Mouse (Mus musculus) cerebellum, adult 9-11 months (tissue): Measurements from ENCODE around the gene Ndst2.

ENCODE experiments used
- DNase-seq: peaks from one replicate; pipeline ENCODE4 v3.0.0; 2022

Gene Ndst2

DNA sequence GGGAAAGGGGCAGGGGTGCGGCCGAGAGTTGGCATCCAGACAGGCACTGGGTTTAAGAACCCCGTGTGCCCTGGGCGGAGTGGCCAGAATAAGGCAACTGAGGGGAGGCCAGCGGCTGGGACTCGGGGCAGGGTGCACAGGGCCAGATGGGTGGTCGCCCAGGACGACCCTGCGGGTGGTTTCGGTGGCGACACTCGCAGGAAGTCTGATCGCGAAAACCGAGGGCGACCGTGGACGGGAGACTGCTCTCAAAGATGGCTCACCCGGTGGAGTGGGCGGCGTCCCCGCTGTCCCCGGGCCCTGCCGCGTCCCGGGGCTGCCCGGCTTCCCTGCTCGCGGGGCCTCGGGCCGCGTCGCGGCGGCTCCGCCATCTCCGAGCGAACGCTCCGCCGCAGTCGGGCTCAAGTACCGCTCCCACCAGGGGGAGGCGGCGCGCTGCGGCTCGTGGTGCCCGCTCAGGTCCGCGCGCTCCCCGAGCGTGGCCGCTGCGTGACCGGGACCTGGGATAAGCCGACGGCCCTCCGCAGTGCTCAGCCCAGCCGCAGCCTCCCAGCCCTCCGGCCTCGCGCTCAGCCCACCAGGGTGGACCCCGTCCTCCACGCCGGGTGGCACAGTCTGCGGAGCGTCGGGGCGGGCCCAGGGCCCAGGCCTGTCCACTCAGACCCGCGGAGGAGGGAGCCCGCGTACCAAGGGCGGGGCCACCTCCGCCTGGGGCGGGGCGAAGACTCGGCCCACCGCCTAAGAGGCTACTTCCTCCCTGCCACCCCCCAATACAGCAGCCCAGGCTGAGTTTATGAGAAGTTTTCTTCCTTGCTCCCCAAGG lies at the start of gene Ndst2:
TSS of gene Ndst2 (minus strand) at position 611 of the 823 bp plus-strand sequence.
- DNase-seq: peak; percentile 92

GRCm38 (mm10) chr14:20783526-20783925 lies 49.2 kb upstream of the Ndst2 start:
- DNase-seq: no peak

DNA sequence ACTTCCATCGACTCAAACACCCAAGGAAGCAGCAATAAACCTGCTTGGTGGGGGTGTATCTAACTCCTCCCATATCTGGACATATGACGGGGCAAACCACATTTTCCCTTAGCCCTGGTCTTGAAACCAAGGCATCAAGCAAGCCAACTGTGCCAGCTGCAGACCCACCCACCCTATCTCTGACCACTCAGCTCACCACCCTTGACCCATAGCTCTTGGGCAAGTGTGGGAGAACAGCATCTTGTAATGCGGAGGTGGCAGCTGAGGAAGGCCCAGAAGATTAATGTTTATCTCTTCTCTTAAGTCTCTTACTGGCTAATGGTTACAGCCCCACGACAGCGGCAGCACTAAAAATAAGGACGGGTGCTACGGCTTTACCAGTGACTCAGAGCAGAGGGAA lies 48.5 kb upstream of the Ndst2 start:
- DNase-seq: no peak

DNA sequence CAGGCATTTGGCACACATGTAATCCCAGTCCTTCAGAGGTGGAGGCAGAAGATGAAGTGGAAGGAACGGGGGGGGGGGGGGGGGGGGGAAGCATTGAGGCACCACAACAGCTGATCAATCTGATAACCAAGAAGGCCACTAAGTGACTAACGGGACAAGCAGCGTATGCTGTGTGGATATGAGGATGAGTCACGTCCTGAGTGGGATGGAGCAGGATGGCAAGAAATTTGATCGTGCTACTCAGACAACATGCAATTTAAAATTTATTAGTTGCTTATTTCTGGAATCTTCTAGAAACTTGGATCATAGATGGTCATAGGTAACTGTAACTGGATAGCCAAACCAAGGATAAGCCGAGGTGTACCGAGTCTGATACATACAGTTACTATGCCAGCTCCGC lies 45.9 kb upstream of the Ndst2 start:
- DNase-seq: no peak

GRCm38 (mm10) chr14:20778496-20778895 lies 44.1 kb upstream of the Ndst2 start:
- peak; percentile 53 for DNase-seq

- no peak for DNase-seq
These were observed 41.3 kb upstream of the Ndst2 start for GRCm38 (mm10) chr14:20775661-20776060.

DNA sequence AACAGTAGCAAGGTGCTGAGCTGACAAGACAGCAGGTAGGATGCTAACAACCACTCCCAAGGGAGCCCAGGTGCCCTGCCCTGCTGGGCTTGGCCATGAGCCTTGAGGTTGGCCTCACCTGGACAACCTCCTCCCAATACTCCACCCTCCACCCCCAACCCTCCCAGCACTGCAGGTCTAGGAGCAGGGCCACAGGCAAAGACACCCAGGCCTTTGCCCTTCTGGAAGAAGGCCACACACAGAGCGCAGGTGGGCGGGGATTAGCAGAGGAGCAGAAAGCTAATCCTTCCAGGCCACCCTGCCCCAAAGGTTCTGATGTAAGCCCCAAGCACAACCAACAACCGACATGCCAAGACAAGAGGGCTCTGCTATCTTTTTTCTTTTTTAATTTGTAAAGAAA lies 39.0 kb upstream of the Ndst2 start:
- DNase-seq: peak; percentile 51

DNA sequence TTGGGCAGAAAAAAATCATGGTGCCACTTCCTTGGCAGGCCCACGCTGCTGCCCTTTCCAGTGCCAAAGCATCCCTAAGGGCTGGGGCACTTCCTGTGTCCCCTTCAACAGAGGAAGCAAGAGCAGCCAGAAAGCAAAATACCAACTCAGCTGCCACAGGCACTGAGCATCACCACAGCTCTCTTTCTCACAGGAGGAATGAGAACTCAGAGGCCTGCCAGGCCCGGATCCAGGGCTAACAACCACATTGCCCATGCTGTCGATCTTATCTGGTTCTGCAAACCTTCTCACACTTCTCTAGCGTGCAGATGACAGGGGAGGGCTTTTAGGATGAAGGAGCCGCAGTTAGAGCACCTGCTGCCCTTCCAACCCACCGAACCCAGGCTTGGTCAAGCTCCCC lies 38.4 kb upstream of the Ndst2 start:
- peak; percentile 38 for DNase-seq

- DNase-seq: no peak
These were observed 37.6 kb upstream of the Ndst2 start for GRCm38 (mm10) chr14:20771941-20772340.

GRCm38 (mm10) chr14:20768581-20768980 lies 34.2 kb upstream of the Ndst2 start:
- DNase-seq: no peak

GRCm38 (mm10) chr14:20767936-20768335 lies 33.6 kb upstream of the Ndst2 start:
- no peak for DNase-seq

GRCm38 (mm10) chr14:20765642-20766258 lies 31.4 kb upstream of the Ndst2 start:
- DNase-seq: peak; percentile 83

DNA sequence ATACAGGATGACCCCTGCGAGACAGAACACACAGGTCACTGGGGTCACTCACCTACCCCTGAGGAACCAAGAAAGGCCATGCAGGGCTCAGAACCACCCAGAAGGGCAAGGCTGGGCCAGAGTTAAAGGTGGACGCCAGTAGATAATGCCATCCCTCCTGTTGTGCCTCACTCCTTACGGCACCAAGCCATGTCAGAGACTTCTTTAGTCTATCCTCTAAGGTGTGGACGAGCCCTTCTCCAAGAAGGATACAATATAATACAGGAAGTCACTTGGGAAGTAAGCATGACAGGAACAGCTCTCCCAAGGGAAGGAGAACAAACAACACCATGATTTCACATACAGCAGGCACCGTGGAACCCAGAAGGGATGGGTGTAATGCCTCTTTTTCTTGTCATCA lies 30.6 kb upstream of the Ndst2 start:
- no peak for DNase-seq

- no peak for DNase-seq
These were observed 24.5 kb upstream of the Ndst2 start for GRCm38 (mm10) chr14:20758768-20759435.

GRCm38 (mm10) chr14:20757370-20757907 lies 23.1 kb upstream of the Ndst2 start:
- DNase-seq: peak; percentile 94

DNA sequence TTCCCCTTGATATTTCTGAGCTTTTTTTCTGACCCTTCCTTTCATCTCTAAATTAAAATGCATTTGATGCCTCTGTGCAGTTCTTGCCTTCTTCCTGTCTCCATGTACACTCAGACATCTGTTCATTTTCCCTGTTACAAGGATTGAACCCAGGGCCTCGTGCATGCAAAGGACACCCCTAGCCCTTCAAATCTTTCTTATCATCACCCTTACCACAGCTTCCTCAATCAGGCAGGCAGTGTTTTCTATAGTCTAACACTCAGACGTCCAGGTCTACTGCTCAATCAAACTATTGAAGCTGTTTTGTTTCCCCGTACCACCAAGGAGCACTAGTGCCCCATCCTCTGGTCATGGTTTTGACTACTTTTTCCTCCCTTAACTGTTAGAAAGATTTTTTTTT lies 19.4 kb upstream of the Ndst2 start:
- DNase-seq: no peak

- no peak for DNase-seq
These were observed 16.1 kb upstream of the Ndst2 start for GRCm38 (mm10) chr14:20750503-20750902.

- no peak for DNase-seq
These were observed 15.2 kb upstream of the Ndst2 start for GRCm38 (mm10) chr14:20749494-20750051.

DNA sequence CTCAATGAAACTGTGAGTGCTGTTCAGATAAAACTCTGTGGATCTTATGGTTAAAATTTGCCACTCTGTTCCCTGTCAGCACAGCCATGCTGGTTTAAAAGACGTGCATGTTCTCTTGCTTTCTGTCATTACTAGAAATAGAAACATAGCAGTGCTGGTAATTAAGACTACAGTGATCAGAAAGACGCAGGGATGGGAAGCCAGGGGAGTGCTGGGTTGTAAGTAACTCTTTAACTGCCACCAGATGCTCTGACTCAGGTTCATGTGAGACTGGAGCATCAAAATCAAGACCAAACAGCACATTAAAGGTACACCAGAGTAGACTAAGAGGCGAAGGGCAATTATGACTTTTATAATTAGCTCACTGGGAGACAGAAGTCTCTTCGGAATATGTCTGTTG lies 14.0 kb upstream of the Ndst2 start:
- DNase-seq: no peak

DNA sequence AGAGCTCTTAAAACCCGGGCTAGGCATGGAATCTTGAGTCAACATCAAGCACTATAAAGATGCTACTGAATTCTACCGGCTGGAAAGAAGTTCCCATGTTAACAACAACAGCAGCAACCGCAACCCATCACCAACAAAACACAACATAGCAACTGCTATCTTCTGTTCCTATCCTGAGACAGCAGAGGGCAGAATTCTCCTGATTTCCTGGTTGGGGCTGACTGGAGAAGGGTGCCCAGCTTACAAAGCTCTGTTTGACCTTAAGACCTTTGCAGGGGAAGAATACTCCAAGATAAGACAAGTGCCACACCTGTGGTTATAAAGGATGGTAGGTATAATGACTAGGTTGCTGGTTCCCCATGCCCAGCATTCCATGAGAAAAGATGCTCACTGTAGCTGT lies 12.6 kb upstream of the Ndst2 start:
- no peak for DNase-seq

DNA sequence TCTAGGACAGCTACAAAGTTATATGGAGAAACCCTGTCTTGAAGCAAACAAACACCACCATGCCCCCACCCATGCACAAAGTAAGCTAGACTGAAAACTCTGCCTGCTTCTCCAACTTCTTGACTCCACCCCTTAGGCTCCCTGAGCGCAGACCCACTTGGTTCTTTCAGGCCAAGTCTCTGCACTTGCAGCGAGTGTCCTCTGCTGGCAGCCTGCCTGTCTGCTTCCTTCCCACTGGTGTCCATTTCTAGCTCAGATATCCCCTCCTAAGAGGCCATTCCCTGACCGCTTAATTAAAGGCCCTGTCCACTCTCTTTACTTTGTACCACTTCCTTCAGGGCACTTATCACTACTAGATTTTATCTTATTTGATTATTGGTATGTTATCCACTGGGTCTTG lies 9.3 kb upstream of the Ndst2 start:
- DNase-seq: no peak

- no peak for DNase-seq
These were observed 6.9 kb upstream of the Ndst2 start for GRCm38 (mm10) chr14:20741301-20741700.

DNA sequence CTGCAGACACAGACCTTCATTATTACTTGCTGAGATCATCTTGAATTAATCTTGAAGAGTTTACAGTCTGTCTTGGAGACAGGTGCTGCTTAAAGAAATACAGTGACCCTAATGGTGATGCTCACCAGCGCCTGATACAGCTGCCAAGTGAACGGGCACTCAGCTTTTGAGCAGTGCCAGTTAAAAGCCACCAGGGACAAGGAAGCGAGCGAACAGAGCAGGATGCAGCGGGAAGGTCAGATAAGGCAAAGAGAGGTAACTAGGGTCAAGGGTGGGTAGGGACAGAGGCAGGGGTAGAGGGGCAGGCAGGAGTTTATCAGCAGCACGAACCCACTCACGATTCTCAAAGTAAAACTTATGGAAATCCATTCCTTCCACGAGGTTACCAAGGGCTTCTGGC lies 4.1 kb upstream of the Ndst2 start:
- DNase-seq: no peak
